Mouse (Mus musculus) ES-E14 (cell line): Measurements from ENCODE around the gene Amdhd1.

Experiments
- CHD2 ChIP-seq: IDR thresholded peaks from 2 replicates; pipeline ENCODE4 v1.6.1; 2014; ENCODE audit warnings: mild to moderate bottlenecking, low read depth, low read length, inconsistent platforms
- HCFC1 ChIP-seq: IDR thresholded peaks from 2 replicates; pipeline ENCODE4 v1.6.1; 2012; ENCODE audit warnings: low read length, inconsistent platforms, borderline replicate concordance; ENCODE audit not compliant: insufficient read depth

GRCm38 (mm10) chr10:93564518-93565090, 24.8 kb upstream of the Amdhd1 start:
- TF ChIP-seq HCFC1 (no peak), CHD2 (no peak)
